ENCODE assay signal across 8 mouse cellular contexts in genomic region chr3:136609855-136610555, GRCm38 (mm10). TPM values are rescaled to one million over a fixed set of nuclear protein-coding genes. Genes with fewer than 3 reads are reported as not detected.
A peak's percentile ranks its signal among the peaks of the same experiment; 100 is the strongest.
DNase-seq lines count a peak whose midpoint lies in the region; ATAC-seq and TF ChIP-seq lines count a peak whose summit lies in the region.
"Had no signal": no experiment of that assay in that cellular context is flagged by ENCODE, and none has a peak within 500 bp of the region (broad histone marks: within the 10 kb centered on the region; RNA-seq: fewer than 3 reads in every experiment).

No protein-coding gene starts in this region.

- no peak for TF ChIP-seq CTCF in heart, adult 2 months (IDR thresholded peaks at IDR 0.05)
- TF ChIP-seq CTCF in kidney, postnatal 0 days (IDR thresholded peaks at IDR 0.05; ENCODE audit: low read depth), result no peak

- TF ChIP-seq EP300 in heart, adult 2 months (IDR thresholded peaks at IDR 0.05; ENCODE audit: insufficient read depth, low read depth, low read length), result no peak

- H3K27me3 ChIP-seq in heart, adult 2 months (ENCODE audit: control insufficient read depth, insufficient read depth, low read length), result no peaks in the 10 kb centered on the region
- H3K27me3 ChIP-seq in kidney, postnatal 0 days (ENCODE audit: insufficient read depth, low read length), result no peaks in the 10 kb centered on the region
- no peaks in the 10 kb centered on the region for H3K27me3 ChIP-seq in neural tube, embryonic 11.5 days (ENCODE audit: control insufficient read depth, insufficient read depth, low read length)

- H3K36me3 ChIP-seq in heart, adult 2 months (ENCODE audit: control insufficient read depth, insufficient read depth, low read length), result no peaks in the 10 kb centered on the region; the same call in 1 of the 2 replicates
- H3K36me3 ChIP-seq in kidney, postnatal 0 days (ENCODE audit: insufficient read depth, low read length), result no peaks in the 10 kb centered on the region
- no peaks in the 10 kb centered on the region for H3K36me3 ChIP-seq in neural tube, embryonic 11.5 days (ENCODE audit: control insufficient read depth, insufficient read depth, low read length)

- H3K4me3 ChIP-seq in heart, adult 2 months, result no peak overlapping the region
- no peak overlapping the region for H3K4me3 ChIP-seq in kidney, postnatal 0 days (replicated peaks; ENCODE audit: low read depth, low read length)
- no peak overlapping the region for H3K4me3 ChIP-seq in neural tube, embryonic 11.5 days (ENCODE audit: low read depth, low read length)

- no peaks in the 10 kb centered on the region for H3K79me2 ChIP-seq in heart, adult 2 months (replicated peaks; ENCODE audit: control insufficient read depth, insufficient read depth, low read length)

- intact Hi-C loops in heart, adult 2 months (cut with DNase I), result loop anchor here (2.0 to 5.0 kb wide), 2 partner anchors 57 to 95 kb away; no protein-coding TSS in a partner anchor

- H3K27ac ChIP-seq in heart, adult 2 months, result peak overlapping the region; percentile 62
- peak overlapping the region; percentile 10; the same call in 1 of the 2 replicates for H3K27ac ChIP-seq in kidney, postnatal 0 days
- H3K27ac ChIP-seq in neural tube, embryonic 11.5 days (ENCODE audit: low read depth, low read length), result 0 out of 2 replicates have a peak overlapping the region, but pooled peaks have one; percentile 4
- H3K27ac ChIP-seq: macrophage had no signal

- TF ChIP-seq POLR2A in heart, adult 2 months (IDR thresholded peaks at IDR 0.05; ENCODE audit: insufficient read depth, low read depth, low read length), result no peak

- no peaks in the 10 kb centered on the region for H3K9me3 ChIP-seq in kidney, postnatal 0 days (replicated peaks; ENCODE audit: low read length)
- no peaks in the 10 kb centered on the region for H3K9me3 ChIP-seq in neural tube, embryonic 11.5 days (ENCODE audit: control insufficient read depth, low read length)

- H3K4me2 ChIP-seq in kidney, postnatal 0 days (ENCODE audit: low read length), result 0 out of 2 replicates have a peak overlapping the region, but pooled peaks have one; percentile 4
- no peak overlapping the region for H3K4me2 ChIP-seq in neural tube, embryonic 11.5 days (ENCODE audit: low read depth)

- WGBS in heart, adult 2 months, result 34% methylated on average over 6 of the region's 6 CpGs
- 10% methylated on average over 6 of the region's 6 CpGs for WGBS in kidney, postnatal 0 days
- 27% methylated on average over 6 of the region's 6 CpGs for WGBS in neural tube, embryonic 11.5 days

- H3K9ac ChIP-seq in heart, adult 2 months (ENCODE audit: low read depth, low read length), result no peak overlapping the region
- H3K9ac ChIP-seq in kidney, postnatal 0 days (ENCODE audit: low read depth, low read length), result no peak overlapping the region
- no peak overlapping the region for H3K9ac ChIP-seq in neural tube, embryonic 11.5 days (ENCODE audit: low read length)

- peaks cover 2% of the 10 kb centered on the region for H3K4me1 ChIP-seq in heart, adult 2 months (ENCODE audit: control insufficient read depth, insufficient read depth, low read length)
- peaks cover 9% of the 10 kb centered on the region for H3K4me1 ChIP-seq in kidney, postnatal 0 days (replicated peaks; ENCODE audit: insufficient read depth, low read length)
- peaks cover 3% of the 10 kb centered on the region for H3K4me1 ChIP-seq in neural tube, embryonic 11.5 days (ENCODE audit: control insufficient read depth, insufficient read depth, low read length)

- peak; percentile 34 for DNase-seq in right cerebral cortex, postnatal 14 days
- DNase-seq in right cerebral cortex, postnatal 25 days, result no peak
- peak; percentile 32 to 66 for DNase-seq in adrenal gland, postnatal 36 days
- DNase-seq in heart, adult 2 months, result peak; percentile 48 to 62
- peak; percentile 92 for DNase-seq in kidney, postnatal 0 days (ENCODE audit: low spot score)
- DNase-seq in neural tube, embryonic 11.5 days (ENCODE audit: low spot score), result peak; percentile 44
- no peak for DNase-seq in cerebellum, adult 9-10 months

- peak; percentile 66; the same call in 1 of the 2 replicates for ATAC-seq in kidney, postnatal 0 days (replicated peaks; ENCODE audit: low FRiP score, low read depth)
- peak; percentile 60 for ATAC-seq in neural tube, embryonic 11.5 days (ENCODE audit: insufficient read depth, low FRiP score, low TSS enrichment)

RNA-seq across cellular contexts. Expression of gene Ppp3ca, which starts 59.9 kb away (rescaled TPM):
- 10 to 100 TPM; 35.1 to 67.2 TPM for total RNA-seq in adrenal gland, postnatal 36 days (2021)
- total RNA-seq in heart, adult 2 months (2021), result 10 to 100 TPM; 41.7 to 44.3 TPM
- 18.3 and 28.5 TPM in 2 replicates for polyA plus RNA-seq in heart, adult 2 months (2012; rRNA removed)
- 60.7 and 66.1 TPM in 2 replicates for polyA plus RNA-seq in kidney, postnatal 0 days (2015; fragmentation: Nextera tagmentation; extraction: Ambion mirVana)
- polyA plus RNA-seq in neural tube, embryonic 11.5 days (2014; fragmentation: Nextera tagmentation; extraction: Ambion mirVana), result 69.8 and 72.4 TPM in 2 replicates

Comparison
In these comparisons a context has a peak if more than half of its experiments do, and no peak if none do; other contexts are left out.
1. DNase-seq: peak in right cerebral cortex, postnatal 14 days (single experiment), adrenal gland, postnatal 36 days (2 of 2), heart, adult 2 months (2 of 2), kidney, postnatal 0 days (single experiment) and neural tube, embryonic 11.5 days (single experiment); none in right cerebral cortex, postnatal 25 days (single experiment) and cerebellum, adult 9-10 months (single experiment).
2. H3K27ac ChIP-seq: peak in every context shown above with its lines; median percentile 62 in heart, adult 2 months; 10 in kidney, postnatal 0 days; 4 in neural tube, embryonic 11.5 days.